Mouse (Mus musculus) hindlimb bud, embryonic 11.5 days (tissue): ENCODE data around the gene Gm28230.

Source experiments
- DNase-seq: peaks from one replicate; pipeline ENCODE4 v3.0.0-alpha.2; 2012; ENCODE audit warnings: low read depth, low spot score; ENCODE audit errors: extremely low spot score

Gene Gm28230

GRCm38 (mm10) chr2:74691022-74691951, 35.2 kb upstream of the Gm28230 start, which contains the start of gene Hoxd10:
Gene Hoxd10 (plus strand): TSS chr2:74691924.
- no peak for DNase-seq

GRCm38 (mm10) chr2:74691995-74692807, 34.3 kb upstream of the Gm28230 start:
- DNase-seq: no peak

- no peak for DNase-seq
Measured at GRCm38 (mm10) chr2:74692808-74693431, 33.6 kb upstream of the Gm28230 start.

- no peak for DNase-seq
Measured at GRCm38 (mm10) chr2:74693432-74693827, 33.1 kb upstream of the Gm28230 start.

- DNase-seq: no peak
Measured at GRCm38 (mm10) chr2:74694066-74694465, 32.5 kb upstream of the Gm28230 start.

- DNase-seq: no peak
Measured at GRCm38 (mm10) chr2:74695383-74695782, 31.1 kb upstream of the Gm28230 start.

- DNase-seq: no peak
Measured at GRCm38 (mm10) chr2:74695813-74696430, 30.6 kb upstream of the Gm28230 start.

GRCm38 (mm10) chr2:74696442-74697335, 29.8 kb upstream of the Gm28230 start:
- DNase-seq: no peak

GRCm38 (mm10) chr2:74697567-74698121, 28.9 kb upstream of the Gm28230 start, which contains the start of gene Hoxd9:
Gene Hoxd9 (plus strand): TSS chr2:74697727.
- DNase-seq: no peak

- DNase-seq: no peak
Measured at GRCm38 (mm10) chr2:74698201-74699052, 28.1 kb upstream of the Gm28230 start.

GRCm38 (mm10) chr2:74699053-74699430, 27.5 kb upstream of the Gm28230 start:
- DNase-seq: no peak

GRCm38 (mm10) chr2:74699664-74700545, 26.6 kb upstream of the Gm28230 start:
- no peak for DNase-seq

GRCm38 (mm10) chr2:74700546-74701112, 25.9 kb upstream of the Gm28230 start:
- no peak for DNase-seq

GRCm38 (mm10) chr2:74701949-74702819, 24.3 kb upstream of the Gm28230 start:
- DNase-seq: no peak

- DNase-seq: no peak
Measured at GRCm38 (mm10) chr2:74702820-74703219, 23.7 kb upstream of the Gm28230 start.

- no peak for DNase-seq
Measured at GRCm38 (mm10) chr2:74703317-74703716, 23.2 kb upstream of the Gm28230 start.
